Mouse (Mus musculus): ENCODE measurements at regions not wholly inside any gene's neighbourhood (a gene's known extent, or its start where the extent isn't known, plus 50 kb on each side); places are given as distances from the start of the nearest gene placed in this dataset.

DNA sequence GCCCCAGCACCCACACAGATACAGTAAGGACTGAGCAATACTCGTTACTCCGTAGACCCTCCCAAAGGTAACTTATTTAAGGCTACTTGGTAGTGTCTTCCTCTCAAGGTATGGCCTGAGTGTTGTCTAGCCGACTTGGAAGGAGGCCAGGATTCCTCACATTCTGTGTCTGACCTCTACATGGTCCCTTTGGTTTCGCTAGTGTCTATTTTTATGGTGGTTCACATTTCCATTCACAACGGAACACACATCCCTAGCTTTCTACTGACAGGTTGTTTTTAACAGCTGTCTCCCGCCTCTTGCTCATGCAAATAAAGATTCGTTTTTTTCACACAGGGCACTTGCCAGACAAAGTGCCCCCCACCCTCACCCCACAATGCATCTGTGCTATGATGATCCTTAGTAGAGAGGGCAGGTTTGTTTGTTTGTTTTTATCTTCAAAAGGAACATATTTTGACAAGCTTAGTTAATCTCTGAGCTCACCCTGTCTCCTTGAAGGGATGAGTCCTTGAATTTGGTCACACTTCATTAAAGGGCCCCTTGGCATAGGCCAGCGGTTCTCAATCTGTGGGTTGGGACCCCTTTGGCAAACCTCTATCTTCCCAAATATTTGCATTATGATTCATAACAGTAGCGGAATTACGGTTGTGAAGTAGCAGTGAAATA lies 52.7 kb downstream of the Phlda1 start:
- DNase-seq (ENCODE audit: low read depth, low spot score) = no peak

- DNase-seq (ENCODE audit: low read depth, low spot score) = peak; percentile 40
These were observed 53.5 kb downstream of the Phlda1 start for GRCm38 (mm10) chr10:111559341-111560246.

- no peak for DNase-seq (ENCODE audit: low read depth, low spot score)
These were observed 56.5 kb downstream of the Phlda1 start for GRCm38 (mm10) chr10:111562628-111563027.

DNA sequence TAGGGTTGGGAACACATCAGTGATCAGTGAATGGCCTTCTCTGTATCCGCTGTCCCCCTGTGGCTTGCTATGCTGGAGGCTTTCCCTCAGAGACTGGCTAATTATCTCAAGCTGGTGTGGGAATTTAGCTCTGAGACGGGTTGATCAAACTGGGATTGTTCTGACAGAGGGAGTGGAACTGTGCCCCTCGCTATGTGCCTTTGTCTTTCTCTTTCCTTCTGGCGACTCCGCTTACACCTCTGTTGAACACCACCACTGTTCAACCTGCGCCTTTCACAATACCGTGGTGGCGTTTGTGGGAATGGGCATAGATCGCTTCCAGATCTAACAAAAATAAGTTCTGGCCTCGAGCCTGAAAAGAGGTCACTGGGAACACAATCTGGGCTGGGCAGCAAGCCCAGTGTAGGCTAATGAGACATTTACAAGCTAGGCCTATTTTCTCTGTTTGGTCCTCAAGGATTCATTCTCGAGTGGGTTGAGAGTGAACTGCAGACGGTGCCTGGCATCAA lies 60.8 kb downstream of the Phlda1 start:
- no peak for DNase-seq (ENCODE audit: low read depth, low spot score)

DNA sequence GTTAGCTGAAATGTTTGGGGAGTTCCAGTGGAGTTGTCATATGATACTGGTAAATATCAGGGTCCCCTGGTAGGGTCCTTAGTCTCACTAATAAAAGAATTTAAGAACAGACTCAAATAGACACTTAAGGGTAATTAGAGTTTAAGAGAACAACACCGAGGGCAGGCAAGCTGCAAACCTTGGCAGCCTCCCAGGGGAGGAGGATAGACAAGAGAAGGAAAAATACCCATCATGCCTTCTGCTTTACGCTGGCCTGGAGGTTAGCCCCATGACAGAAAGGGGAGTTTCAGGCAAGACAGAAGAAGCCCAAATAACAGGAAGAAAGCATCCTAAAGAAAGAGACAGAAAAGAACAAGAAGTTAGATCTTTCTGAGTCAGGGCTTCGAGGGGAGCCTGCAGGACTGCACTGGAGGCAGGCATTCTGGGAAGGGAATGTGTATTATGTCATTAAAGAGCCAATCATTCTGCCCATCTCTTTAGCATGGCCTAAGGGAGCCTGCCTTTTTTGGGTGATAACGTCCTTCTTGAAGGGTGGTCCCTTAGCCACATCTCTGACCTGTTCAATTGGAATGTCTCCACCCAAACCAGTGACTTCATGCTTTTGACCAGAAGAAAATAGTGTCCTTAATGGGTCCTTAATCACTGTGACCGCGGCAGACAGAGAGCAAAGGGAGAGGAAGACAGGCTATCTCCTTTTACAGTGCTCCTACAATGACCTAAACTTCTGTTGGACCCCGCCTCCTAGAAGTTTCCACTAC lies 64.6 kb downstream of the Phlda1 start:
- peak; percentile 66 for DNase-seq (ENCODE audit: low read depth, low spot score)

DNA sequence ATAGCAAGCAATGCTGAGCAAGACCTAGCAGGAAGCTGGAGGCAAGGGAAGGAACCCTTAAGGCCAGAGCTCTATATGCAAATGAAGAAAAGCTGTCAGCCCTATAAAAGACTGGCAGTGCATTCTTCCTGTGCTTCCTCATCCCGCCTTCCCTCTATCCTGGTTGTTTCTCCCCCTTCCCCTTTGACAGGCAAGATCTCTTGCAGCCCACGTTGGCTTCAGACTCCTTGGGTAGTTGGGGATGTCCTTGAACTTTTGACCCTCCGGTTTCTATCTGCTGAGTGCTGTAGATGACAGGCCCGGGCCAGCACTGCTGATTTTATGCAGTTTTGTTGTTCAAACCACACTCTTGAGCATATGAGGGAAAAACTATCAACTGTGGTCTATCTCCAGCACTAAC lies 68.1 kb downstream of the Phlda1 start:
- DNase-seq (ENCODE audit: low read depth, low spot score) = peak; percentile 93

GRCm38 (mm10) chr10:111574812-111575211 lies 68.7 kb downstream of the Phlda1 start:
- DNase-seq (ENCODE audit: low read depth, low spot score) = peak; percentile 82

- peak; percentile 52 for DNase-seq (ENCODE audit: low read depth, low spot score)
These were observed 69.2 kb downstream of the Phlda1 start for GRCm38 (mm10) chr10:111575256-111575655.

DNA sequence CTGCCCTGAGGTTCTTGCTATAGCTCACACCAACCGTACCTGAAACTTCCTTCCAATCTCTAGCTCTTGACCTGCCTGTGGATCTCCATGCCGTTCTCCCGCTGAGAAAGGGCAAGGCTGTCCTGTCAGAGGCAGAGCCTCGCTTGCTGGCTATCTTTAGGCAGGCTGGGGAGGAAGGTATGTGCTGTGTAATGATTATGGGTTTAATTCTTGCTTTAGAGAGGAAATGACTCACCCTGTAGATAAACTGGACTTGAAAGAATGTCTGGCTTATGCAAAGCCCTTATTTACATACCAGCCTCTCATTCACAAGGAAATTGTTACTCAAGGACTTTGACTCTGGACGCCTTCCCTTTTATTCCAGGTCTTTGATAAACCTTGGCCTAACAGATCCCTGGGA lies 69.8 kb downstream of the Phlda1 start:
- DNase-seq (ENCODE audit: low read depth, low spot score) = peak; percentile 75

- DNase-seq (ENCODE audit: low read depth, low spot score) = peak; percentile 66
These were observed 70.4 kb downstream of the Phlda1 start for GRCm38 (mm10) chr10:111576395-111577069.

DNA sequence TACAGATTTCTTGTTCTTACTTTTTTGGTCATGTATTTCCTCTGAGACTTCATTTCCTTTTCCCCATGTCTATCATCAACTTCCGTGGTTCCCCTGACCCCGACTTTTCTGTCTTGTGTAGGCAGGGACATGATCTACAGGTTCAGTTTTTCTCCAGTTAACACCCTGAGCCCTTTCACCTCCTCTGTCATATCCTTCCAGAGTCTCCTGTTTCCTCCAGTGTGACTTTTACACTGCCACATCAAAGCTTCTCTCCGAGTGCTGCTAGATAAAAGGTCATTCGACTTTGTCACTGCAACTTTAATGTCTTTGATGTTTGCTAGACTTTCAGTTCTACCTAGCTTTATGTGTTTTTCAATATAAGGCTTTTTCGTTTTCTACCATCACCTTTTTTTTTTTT lies 72.5 kb downstream of the Phlda1 start:
- no peak for DNase-seq (ENCODE audit: low read depth, low spot score)

DNA sequence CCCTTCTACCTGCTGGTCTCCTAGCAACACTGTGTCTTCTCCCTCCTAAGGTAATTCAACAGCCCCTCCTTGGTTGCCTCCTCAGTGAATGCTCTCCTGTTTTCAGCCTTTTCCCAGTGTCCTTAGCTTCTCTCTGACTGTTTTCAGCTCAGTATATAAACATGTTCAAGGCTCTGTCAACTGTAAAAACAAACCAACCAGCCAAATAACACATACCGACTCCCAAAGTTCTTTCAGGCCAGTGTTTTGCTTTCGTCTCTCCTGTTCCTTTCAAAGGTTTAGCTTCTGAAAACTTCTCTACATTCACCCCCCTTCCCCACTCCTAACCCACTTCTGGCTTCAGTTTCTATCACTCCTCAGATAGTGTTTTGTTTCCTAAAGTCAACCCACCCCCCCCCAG lies 73.4 kb downstream of the Phlda1 start:
- peak; percentile 47 for DNase-seq (ENCODE audit: low read depth, low spot score)

DNA sequence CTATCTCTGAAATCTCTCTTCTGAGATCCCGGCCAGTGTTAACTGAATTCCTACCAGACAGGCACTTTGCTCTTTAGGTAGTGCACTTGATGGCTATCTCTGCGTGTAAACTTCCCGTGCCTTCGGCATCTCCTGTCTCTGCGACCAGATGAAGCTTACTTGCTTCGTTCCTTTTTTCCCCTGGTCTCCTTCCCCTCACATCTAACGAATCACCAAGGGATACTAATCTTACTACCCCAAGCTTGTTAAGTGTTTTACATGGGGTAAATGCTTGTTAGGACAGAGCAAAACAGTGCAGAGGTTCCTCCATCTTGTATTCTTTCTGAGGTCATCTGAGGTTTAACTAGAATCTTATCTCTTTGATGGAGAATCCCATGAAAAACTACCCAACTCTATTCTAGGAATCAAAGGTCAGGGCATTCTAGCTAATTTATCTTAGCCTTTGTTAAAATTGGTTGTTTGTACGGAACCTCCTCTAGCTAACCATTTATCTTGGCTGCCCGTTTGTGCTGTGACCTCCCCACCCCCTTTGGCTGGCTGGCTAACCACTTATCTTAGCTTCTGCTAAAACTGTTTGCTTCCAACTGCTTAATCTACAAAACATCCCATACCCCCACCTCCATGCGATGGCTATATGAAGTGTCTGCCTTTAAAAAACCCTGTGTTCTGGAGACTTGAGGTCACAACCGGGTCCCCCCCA lies 74.5 kb downstream of the Phlda1 start:
- no peak for DNase-seq (ENCODE audit: low read depth, low spot score)

- no peak for DNase-seq (ENCODE audit: low read depth, low spot score)
These were observed 75.8 kb downstream of the Phlda1 start for GRCm38 (mm10) chr10:111581847-111582246.

- no peak for DNase-seq (ENCODE audit: low read depth, low spot score)
These were observed 76.4 kb downstream of the Phlda1 start for GRCm38 (mm10) chr10:111582321-111583123.

GRCm38 (mm10) chr10:111583124-111583743 lies 77.1 kb downstream of the Phlda1 start:
- DNase-seq (ENCODE audit: low read depth, low spot score) = no peak

DNA sequence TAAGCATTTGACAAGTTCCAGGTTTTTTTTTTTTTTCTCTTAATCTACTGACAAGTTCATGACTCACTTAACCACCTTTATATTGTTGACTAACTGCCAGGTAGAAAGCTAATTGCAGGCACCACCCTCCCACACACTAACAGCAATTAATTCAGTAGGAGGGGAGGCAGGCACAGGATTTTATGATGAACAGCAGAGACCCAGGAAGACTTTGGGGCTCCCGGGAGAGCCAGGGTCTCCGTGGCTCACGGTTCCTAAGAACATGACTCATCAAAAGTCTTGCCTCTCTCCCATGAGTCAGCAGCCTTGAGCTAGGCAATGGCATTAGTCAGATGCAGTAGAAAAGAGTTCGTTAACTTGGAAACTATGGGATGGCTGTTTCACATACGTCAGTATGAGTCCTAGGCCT lies 77.7 kb downstream of the Phlda1 start:
- DNase-seq (ENCODE audit: low read depth, low spot score) = no peak

GRCm38 (mm10) chr10:111587891-111588611 lies 82.0 kb downstream of the Phlda1 start:
- DNase-seq (ENCODE audit: low read depth, low spot score) = no peak

DNA sequence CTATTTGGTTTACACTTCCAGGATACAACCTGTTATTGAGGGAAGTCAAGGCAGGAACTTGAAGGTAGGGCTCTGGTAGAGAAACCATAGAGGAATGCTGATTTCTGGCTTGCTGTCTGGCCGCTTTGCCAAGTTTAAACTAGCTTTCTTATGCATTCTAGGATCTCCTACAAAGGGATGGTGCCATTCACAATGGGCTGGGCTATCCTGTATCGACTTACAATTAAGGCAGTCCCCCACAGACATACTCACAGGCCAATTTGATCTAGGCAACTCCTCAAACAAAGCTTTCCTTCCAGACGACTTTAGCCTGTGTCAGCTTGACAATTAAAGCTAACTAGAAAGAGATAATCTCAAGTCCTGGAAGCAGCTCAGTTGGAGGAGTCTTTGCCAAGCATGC lies 83.1 kb downstream of the Phlda1 start:
- DNase-seq (ENCODE audit: low read depth, low spot score) = peak; percentile 38

Data from ES-CJ7 (cell line).